Mouse (Mus musculus): ENCODE measurements around the gene Mblac1.
"Not testable (repeated sequence)": the region's sequence is repeated elsewhere in the genome, so short reads cannot be mapped to it uniquely, and the experiment has no call there.

Mblac1 gene

GRCm38 (mm10) chr5:138216632-138217031, 22.5 kb downstream of the Mblac1 start:
- not testable (repeated sequence) for DNase-seq (ENCODE audit: low spot score)

GRCm38 (mm10) chr5:138219864-138220263, 25.8 kb downstream of the Mblac1 start:
- no peak for DNase-seq (ENCODE audit: low spot score)

GRCm38 (mm10) chr5:138222111-138222510, 28.0 kb downstream of the Mblac1 start:
- peak; percentile 80 for DNase-seq (ENCODE audit: low spot score)

- DNase-seq (ENCODE audit: low spot score), result no peak
Measured at GRCm38 (mm10) chr5:138223287-138223686, 29.2 kb downstream of the Mblac1 start.

- no peak for DNase-seq (ENCODE audit: low spot score)
Measured at GRCm38 (mm10) chr5:138225700-138226099, 31.6 kb downstream of the Mblac1 start, which contains the start of gene Nxpe5. TSS of gene Nxpe5 (plus strand) at chr5:138225898.

- no peak for DNase-seq (ENCODE audit: low spot score)
Measured at GRCm38 (mm10) chr5:138226491-138226890, 32.4 kb downstream of the Mblac1 start.

- DNase-seq (ENCODE audit: low spot score), result no peak
Measured at GRCm38 (mm10) chr5:138227367-138227766, 33.3 kb downstream of the Mblac1 start.

- DNase-seq (ENCODE audit: low spot score), result peak; percentile 23
Measured at GRCm38 (mm10) chr5:138228026-138228425, 33.9 kb downstream of the Mblac1 start.

GRCm38 (mm10) chr5:138229511-138229910, 35.4 kb downstream of the Mblac1 start:
- no peak for DNase-seq (ENCODE audit: low spot score)

- DNase-seq (ENCODE audit: low spot score), result no peak
Measured at GRCm38 (mm10) chr5:138233778-138234177, 39.7 kb downstream of the Mblac1 start.

- DNase-seq (ENCODE audit: low spot score), result no peak
Measured at GRCm38 (mm10) chr5:138234224-138234623, 40.1 kb downstream of the Mblac1 start.

- no peak for DNase-seq (ENCODE audit: low spot score)
Measured at GRCm38 (mm10) chr5:138241511-138241910, 47.4 kb downstream of the Mblac1 start.
